Mouse (Mus musculus) hindbrain, postnatal 0 days (tissue): ENCODE measurements around the gene Ankrd23. TPM values are rescaled to one million over a fixed set of nuclear protein-coding genes. Genes with fewer than 3 reads are reported as not detected.

Experiments used
- ATAC-seq: fragments of 200-750 bp; cut with Nextera tagmentation; 2 replicates; pipeline ENCODE4 v1.8.0; 2017; ENCODE audit warnings: mild to moderate bottlenecking, moderate TSS enrichment, moderate library complexity
- DNase-seq: peaks from one replicate; pipeline ENCODE4 v3.0.0-alpha.2; 2015; ENCODE audit warnings: low spot score
- H3K27ac ChIP-seq: fragments of 300-500 bp; sonication (generic); 2 replicates; pipeline ENCODE4 v1.5.1; 2014; ENCODE audit warnings: mild to moderate bottlenecking
- H3K27me3 ChIP-seq: fragments of 300-500 bp; sonication (generic); 2 replicates; pipeline ENCODE4 v1.6.1; 2014; ENCODE audit warnings: low read length, mixed read lengths; ENCODE audit not compliant: insufficient read depth
- H3K36me3 ChIP-seq: fragments of 300-500 bp; sonication (generic); 2 replicates; pipeline ENCODE4 v1.6.1; 2014; ENCODE audit warnings: low read length, mixed read lengths; ENCODE audit not compliant: insufficient read depth
- H3K4me1 ChIP-seq: fragments of 300-500 bp; sonication (generic); 2 replicates; pipeline ENCODE4 v1.6.1; 2014; ENCODE audit warnings: antibody characterized with exemption, low read length, mixed read lengths; ENCODE audit not compliant: insufficient read depth
- H3K4me2 ChIP-seq: fragments of 300-500 bp; sonication (generic); 2 replicates; pipeline ENCODE4 v1.6.1; 2014; ENCODE audit warnings: low read depth, mild to moderate bottlenecking, low read length, moderate library complexity, mixed read lengths
- H3K4me3 ChIP-seq: fragments of 300-500 bp; sonication (generic); 2 replicates; pipeline ENCODE4 v1.5.1; 2014; ENCODE audit warnings: low read length
- H3K9ac ChIP-seq: fragments of 300-500 bp; sonication (generic); replicated peaks from 2 replicates; pipeline ENCODE4 v1.6.1; 2014; ENCODE audit warnings: mild to moderate bottlenecking, low read length, moderate library complexity, mixed read lengths
- H3K9me3 ChIP-seq: fragments of 300-500 bp; sonication (generic); 2 replicates; pipeline ENCODE4 v1.6.1; 2016; ENCODE audit warnings: low read length, mixed read lengths
- CTCF ChIP-seq: IDR thresholded peaks from 2 replicates; pipeline ENCODE4 v1.5.1; 2016; ENCODE audit warnings: antibody characterized with exemption, control low read depth, low read depth
- WGBS: fragments of 180-500 bp; shearing (Covaris S2); extraction: QIAGEN DNeasy Blood & Tissue Kit; methylation state at CpG from one replicate; pipeline ENCODE4 v1.1.7; 2014; 5-methylcytosine and 5-hydroxymethylcytosine counted together
- polyA plus RNA-seq: library from polyadenylated mRNA; unstranded; fragments of >200 nt; fragmentation: Nextera tagmentation; extraction: Ambion mirVana; gene quantifications from 2 replicates; pipeline ENCODE4 v1.2.1, GENCODE M21; 2015
- total RNA-seq: library from RNA; depleted of rRNA; stranded (reverse); fragments of >200 nt; gene quantifications from 2 replicates; pipeline ENCODE4 v1.2.3, GENCODE M21; 2014

The Ankrd23 gene
- total and polyA plus RNA-seq, 2 experiments from 2014 or later: 11.2 to 11.5 TPM

DNA sequence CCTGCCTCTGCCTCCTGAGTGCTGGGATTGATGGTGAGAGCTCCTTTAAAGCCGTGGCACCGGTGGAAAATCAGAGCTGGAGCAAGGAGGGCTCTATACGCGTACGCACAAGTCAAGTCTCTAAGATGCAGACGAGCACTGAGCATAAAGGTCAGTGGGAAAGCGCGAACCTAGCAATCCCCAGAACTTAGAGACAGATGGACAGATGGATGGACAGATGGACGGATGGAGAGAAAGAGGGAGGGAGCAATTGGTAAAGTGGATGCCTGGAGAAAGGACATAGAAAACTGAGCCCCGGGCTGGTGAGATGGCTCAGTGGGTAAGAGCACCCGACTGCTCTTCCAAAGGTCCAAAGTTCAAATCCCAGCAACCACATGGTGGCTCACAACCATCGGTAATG is 4.1 kb upstream of the Ankrd23 start:
- DNase-seq (no peak), ATAC-seq (no peak)
- H3K4me2 ChIP-seq: no peak overlapping the region
- H3K9ac ChIP-seq: no peak overlapping the region
- H3K27ac ChIP-seq: no peak overlapping the region
- H3K4me1 ChIP-seq: no peaks in the 10 kb centered on the region
- no peaks in the 10 kb centered on the region for H3K9me3 ChIP-seq
- H3K36me3 ChIP-seq: peaks cover 24% of the 10 kb centered on the region; the same call in 1 of the 2 replicates
- H3K27me3 ChIP-seq: no peaks in the 10 kb centered on the region
- no peak overlapping the region for H3K4me3 ChIP-seq
- no peak for TF ChIP-seq CTCF
- WGBS: 84% methylated on average over 12 of the region's 12 CpGs

DNA sequence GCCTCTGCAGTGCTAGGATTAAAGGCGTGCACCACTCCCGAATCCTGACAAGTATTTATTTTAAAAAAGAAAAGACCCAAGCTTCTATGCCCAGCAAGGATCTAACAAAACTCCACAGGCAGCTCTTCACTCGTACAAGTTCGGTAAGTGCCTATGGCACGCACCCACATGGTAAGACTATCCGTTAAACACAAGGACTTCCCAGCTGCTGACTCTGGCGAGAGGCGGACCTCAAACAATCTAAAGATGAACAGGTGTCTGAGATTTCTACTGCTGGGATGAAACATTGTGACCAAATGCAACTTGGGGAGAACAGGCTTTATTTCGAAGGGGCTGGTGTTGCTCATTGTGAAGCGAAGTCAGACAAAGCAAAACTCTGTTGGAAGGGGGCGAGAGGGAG is 3.4 kb upstream of the Ankrd23 start:
- no peak overlapping the region for H3K4me2 ChIP-seq
- no peaks in the 10 kb centered on the region for H3K9me3 ChIP-seq
- no peak overlapping the region for H3K27ac ChIP-seq
- DNase-seq: no peak
- H3K27me3 ChIP-seq: no peaks in the 10 kb centered on the region
- no peak for ATAC-seq
- H3K36me3 ChIP-seq: peaks cover 24% of the 10 kb centered on the region; the same call in 1 of the 2 replicates
- TF ChIP-seq CTCF: no peak
- H3K4me3 ChIP-seq: no peak overlapping the region
- H3K9ac ChIP-seq: no peak overlapping the region
- no peaks in the 10 kb centered on the region for H3K4me1 ChIP-seq
- WGBS: 88% methylated on average over 11 of the region's 11 CpGs

DNA sequence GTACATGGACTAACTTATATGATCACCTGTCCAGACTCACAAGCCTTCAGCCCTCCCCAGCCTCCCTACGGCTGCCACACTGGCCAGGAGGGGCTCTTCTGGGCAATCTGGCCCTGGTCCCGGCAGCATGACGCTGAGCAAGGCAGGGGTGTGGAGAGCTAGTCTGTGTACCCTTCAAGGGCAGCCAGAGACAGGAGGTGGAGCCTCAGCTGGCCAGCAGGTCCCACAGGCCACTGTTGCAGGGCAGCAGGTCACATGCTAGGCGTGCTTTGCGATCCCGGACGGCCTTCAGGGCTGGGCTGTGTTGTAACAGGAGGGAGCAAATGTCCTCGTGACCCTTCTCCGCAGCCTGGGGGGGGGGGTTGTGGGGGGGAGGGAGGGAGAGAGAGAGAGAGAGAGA is 2.5 kb upstream of the Ankrd23 start, which contains the start of gene Gm42417:
Gene Gm42417, minus strand, starts transcription at position 244 of the 400 bp plus-strand sequence.
- Histone ChIP-seq H3K9ac (no peak within 1 kb of the TSS), H3K4me2 (no peak within 1 kb of the TSS), H3K27me3 (no peaks in the 10 kb centered on the region), H3K4me1 (no peaks in the 10 kb centered on the region), H3K36me3 (peaks cover 24% of the 10 kb centered on the region; the same call in 1 of the 2 replicates), H3K4me3 (no peak within 1 kb of the TSS), H3K27ac (peak within 1 kb of the TSS; percentile 32), H3K9me3 (no peaks in the 10 kb centered on the region)
- WGBS: 49% methylated on average over 9 of the region's 9 CpGs
- TF ChIP-seq CTCF: no peak
- ATAC-seq: peak; percentile 30; the same call in 1 of the 2 replicates
- no peak for DNase-seq

DNA sequence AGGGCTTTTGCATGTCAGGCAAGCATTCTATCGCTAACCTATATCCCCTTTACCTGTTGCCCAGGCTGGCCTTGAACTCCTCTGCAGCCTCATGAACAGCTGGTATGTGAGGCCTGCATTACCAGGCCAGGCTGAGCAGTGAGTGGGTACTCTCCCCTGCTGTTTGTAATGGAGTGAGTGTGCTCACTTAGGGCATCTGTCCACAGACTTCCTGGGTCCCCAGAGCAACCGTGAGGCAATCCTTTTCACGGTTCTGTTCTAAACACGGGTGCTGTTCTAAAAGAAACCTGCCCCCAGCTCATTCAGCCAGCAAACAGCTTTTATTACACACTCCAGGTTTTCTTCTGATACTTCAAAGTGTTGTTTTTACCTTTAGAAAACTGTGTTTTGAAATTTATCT is 2.0 kb upstream of the Ankrd23 start:
- Histone ChIP-seq H3K4me3 (no peak overlapping the region), H3K36me3 (peaks cover 24% of the 10 kb centered on the region; the same call in 1 of the 2 replicates), H3K9me3 (no peaks in the 10 kb centered on the region), H3K4me1 (no peaks in the 10 kb centered on the region), H3K27me3 (no peaks in the 10 kb centered on the region), H3K4me2 (no peak overlapping the region), H3K27ac (peak overlapping the region; percentile 32), H3K9ac (no peak overlapping the region)
- DNase-seq (no peak), ATAC-seq (no peak)
- TF ChIP-seq CTCF: no peak
- WGBS: 70% methylated on average over 4 of the region's 4 CpGs

DNA sequence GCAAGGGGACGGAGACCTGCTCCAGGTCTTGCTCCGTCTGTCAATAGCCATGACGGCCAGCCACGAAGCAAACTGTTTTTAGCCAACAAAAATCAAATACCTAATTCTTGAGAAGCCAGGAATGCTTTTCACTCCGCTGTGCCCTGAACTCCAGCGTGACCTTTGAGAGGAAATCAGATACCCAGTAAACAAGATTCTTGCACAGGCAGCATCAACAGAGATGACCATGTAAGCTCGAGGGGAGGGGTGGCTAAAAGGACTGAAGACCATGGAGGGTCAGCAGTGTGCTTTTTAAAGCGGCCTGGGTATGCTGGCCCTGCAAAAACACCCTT is 320 bp downstream of the Ankrd23 start:
- Histone ChIP-seq H3K9ac (no peak overlapping the region), H3K27me3 (no peaks in the 10 kb centered on the region), H3K27ac (no peak overlapping the region), H3K4me3 (no peak overlapping the region), H3K36me3 (peaks cover 20% of the 10 kb centered on the region; the same call in 1 of the 2 replicates), H3K4me1 (no peaks in the 10 kb centered on the region), H3K4me2 (no peak overlapping the region), H3K9me3 (no peaks in the 10 kb centered on the region)
- WGBS: 68% methylated on average over 8 of the region's 8 CpGs
- no peak for ATAC-seq
- no peak for DNase-seq
- no peak for TF ChIP-seq CTCF

DNA sequence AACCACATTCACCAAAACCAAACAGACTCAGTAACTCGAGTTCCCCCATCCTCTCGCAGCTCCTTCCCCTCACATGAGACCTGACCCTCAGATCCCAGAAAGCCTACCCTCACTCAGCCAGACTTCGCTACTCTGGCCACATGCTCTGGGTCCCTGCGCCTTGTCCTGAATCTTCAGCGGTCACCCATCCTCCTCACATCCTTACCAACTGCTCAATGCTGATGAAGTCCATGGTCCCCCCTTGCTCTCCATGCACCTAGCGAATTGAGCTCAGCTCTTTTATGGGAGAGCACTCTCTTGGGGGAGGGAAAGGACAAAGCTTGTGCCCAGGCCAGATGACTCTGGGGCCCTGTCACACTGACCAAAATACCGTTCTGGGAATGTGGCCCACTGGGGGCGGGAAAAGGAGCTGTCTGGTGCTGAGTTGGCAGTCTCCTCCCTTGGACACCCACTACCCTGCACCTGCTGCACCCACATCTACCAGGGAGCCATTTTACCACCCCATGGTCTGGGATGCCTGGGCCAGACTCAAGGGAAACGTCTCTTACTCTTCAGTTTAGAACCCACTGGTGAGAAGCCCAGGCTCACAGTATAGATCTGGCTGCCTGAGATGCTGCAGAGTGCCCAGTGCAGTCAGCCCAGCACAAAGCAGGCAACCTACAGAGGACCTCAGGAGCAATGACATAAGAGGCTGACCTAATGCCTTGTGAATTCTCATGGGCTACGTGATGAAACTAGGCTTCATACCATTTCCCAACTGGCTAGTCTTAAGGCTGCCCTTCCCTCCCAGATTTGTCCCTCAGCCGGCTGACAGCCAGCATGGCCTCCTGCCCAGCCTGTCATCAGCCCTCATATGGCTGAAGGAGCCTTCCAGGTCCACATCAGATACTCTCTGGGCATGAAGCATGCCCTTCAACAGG is 946 bp downstream of the Ankrd23 start:
- TF ChIP-seq CTCF: no peak
- peak; percentile 42 for DNase-seq
- no peak for ATAC-seq
- 76% methylated on average over 11 of the region's 11 CpGs for WGBS
- Histone ChIP-seq H3K4me3 (no peak overlapping the region), H3K4me2 (no peak overlapping the region), H3K36me3 (peaks cover 20% of the 10 kb centered on the region; the same call in 1 of the 2 replicates), H3K9ac (no peak overlapping the region), H3K9me3 (no peaks in the 10 kb centered on the region), H3K27me3 (no peaks in the 10 kb centered on the region), H3K27ac (0 out of 2 replicates have a peak overlapping the region, but pooled peaks have one; percentile 54), H3K4me1 (no peaks in the 10 kb centered on the region)

DNA sequence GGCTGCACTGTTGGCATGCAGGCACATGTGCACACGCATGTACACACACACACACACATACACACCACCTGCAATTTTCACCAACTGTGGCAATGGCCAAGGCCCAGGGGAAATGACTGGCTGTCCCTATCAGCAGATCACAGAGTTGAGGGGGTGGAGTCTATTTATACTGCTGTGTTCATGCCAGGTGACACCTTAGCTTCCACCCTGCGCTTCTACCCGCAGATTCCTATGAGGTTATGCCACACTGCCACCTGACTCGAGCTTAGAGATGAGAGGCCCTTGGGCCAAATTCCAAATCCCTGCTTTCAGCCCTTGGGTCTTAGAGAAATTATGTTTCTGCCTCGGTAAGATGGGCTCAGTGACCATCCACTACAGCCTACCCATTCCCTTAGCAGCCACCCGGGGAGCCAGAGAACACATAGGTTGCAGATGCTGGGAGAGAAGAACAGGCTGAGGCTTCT is 2.1 kb downstream of the Ankrd23 start:
- no peak overlapping the region for H3K4me3 ChIP-seq
- no peak overlapping the region for H3K27ac ChIP-seq
- no peak for ATAC-seq
- H3K4me2 ChIP-seq: no peak overlapping the region
- TF ChIP-seq CTCF: no peak
- DNase-seq: no peak
- H3K9ac ChIP-seq: no peak overlapping the region
- no peaks in the 10 kb centered on the region for H3K9me3 ChIP-seq
- H3K27me3 ChIP-seq: no peaks in the 10 kb centered on the region
- 68% methylated on average over 6 of the region's 6 CpGs for WGBS
- peaks cover 9% of the 10 kb centered on the region; the same call in 1 of the 2 replicates for H3K36me3 ChIP-seq
- H3K4me1 ChIP-seq: no peaks in the 10 kb centered on the region
